Mouse (Mus musculus): ENCODE measurements at regions not wholly inside any gene's neighbourhood (a gene's known extent, or its start where the extent isn't known, plus 50 kb on each side); places are given as distances from the start of the nearest gene placed in this dataset.

GRCm38 (mm10) chr11:38021704-38022103 lies 785.9 kb upstream of the Tenm2 start:
- H3K4me3 ChIP-seq: no peak overlapping the region
- H3K27me3 ChIP-seq (ENCODE audit: control insufficient read depth, insufficient read depth, insufficient read length): no peaks in the 10 kb centered on the region
- H3K79me2 ChIP-seq (ENCODE audit: control insufficient read depth, insufficient read depth): no peaks in the 10 kb centered on the region
- no peak for TF ChIP-seq E2F4 (IDR thresholded peaks at IDR 0.05; ENCODE audit: insufficient read depth)
- TF ChIP-seq SRF (IDR thresholded peaks at IDR 0.05; ENCODE audit: control insufficient read depth, insufficient read length, low read depth): no peak
- TF ChIP-seq USF1 (IDR thresholded peaks at IDR 0.05; ENCODE audit: low read depth): no peak
- TF ChIP-seq MYOG (IDR thresholded peaks at IDR 0.05; ENCODE audit: control insufficient read depth in 1 of 3, insufficient read depth in 1 of 3, insufficient read length in 2 of 3, low read depth in 2 of 3): no peak
- TF ChIP-seq POLR2AphosphoS2 (IDR thresholded peaks at IDR 0.05; ENCODE audit: insufficient read length, low read depth): no peak
- TF ChIP-seq TCF3 (IDR thresholded peaks at IDR 0.05; ENCODE audit: insufficient read length, low read depth): no peak
- no peak for TF ChIP-seq TCF12 (IDR thresholded peaks at IDR 0.05; ENCODE audit: insufficient read depth, poor library complexity, severe bottlenecking)
- H3K4me2 ChIP-seq (ENCODE audit: low read depth): no peak overlapping the region
- no peaks in the 10 kb centered on the region for H3K36me3 ChIP-seq (ENCODE audit: control insufficient read depth, insufficient read depth)
- no peak overlapping the region for H3ac ChIP-seq (ENCODE audit: control insufficient read depth, insufficient read length)

GRCm38 (mm10) chr11:37978131-37978530 lies 742.4 kb upstream of the Tenm2 start:
- no peak overlapping the region for H3K4me3 ChIP-seq
- no peak overlapping the region for H3ac ChIP-seq (ENCODE audit: control insufficient read depth, insufficient read length)
- no peak overlapping the region for H3K4me2 ChIP-seq (ENCODE audit: low read depth)
- no peak for TF ChIP-seq MAX (IDR thresholded peaks at IDR 0.05; ENCODE audit: low read depth)
- no peak for TF ChIP-seq TCF3 (IDR thresholded peaks at IDR 0.05; ENCODE audit: insufficient read length, low read depth)
- no peak for TF ChIP-seq POLR2A (IDR thresholded peaks at IDR 0.05; ENCODE audit: insufficient read length, low read depth)
- TF ChIP-seq USF1 (IDR thresholded peaks at IDR 0.05; ENCODE audit: low read depth): no peak
- TF ChIP-seq E2F4 (IDR thresholded peaks at IDR 0.05; ENCODE audit: insufficient read depth): no peak
- TF ChIP-seq SRF (IDR thresholded peaks at IDR 0.05; ENCODE audit: control insufficient read depth, insufficient read length, low read depth): no peak
- no peak for TF ChIP-seq CEBPB (IDR thresholded peaks at IDR 0.05; ENCODE audit: insufficient read depth, poor library complexity, severe bottlenecking)
- no peak for TF ChIP-seq MYOD1 (IDR thresholded peaks at IDR 0.05; ENCODE audit: control insufficient read depth in 1 of 3, insufficient read length in 2 of 3, low read depth in 2 of 3)
- no peak for TF ChIP-seq TCF12 (IDR thresholded peaks at IDR 0.05; ENCODE audit: insufficient read depth, poor library complexity, severe bottlenecking)
- TF ChIP-seq REST (IDR thresholded peaks at IDR 0.05; ENCODE audit: insufficient read depth, insufficient read length): no peak
- TF ChIP-seq POLR2AphosphoS2 (IDR thresholded peaks at IDR 0.05; ENCODE audit: insufficient read length, low read depth): no peak
- TF ChIP-seq MYOG (IDR thresholded peaks at IDR 0.05; ENCODE audit: control insufficient read depth in 1 of 3, insufficient read depth in 1 of 3, insufficient read length in 2 of 3, low read depth in 2 of 3): no peak
- no peaks in the 10 kb centered on the region for H3K36me3 ChIP-seq (ENCODE audit: control insufficient read depth, insufficient read depth)
- no peaks in the 10 kb centered on the region for H3K79me2 ChIP-seq (ENCODE audit: control insufficient read depth, insufficient read depth)
- no peaks in the 10 kb centered on the region for H3K27me3 ChIP-seq (ENCODE audit: control insufficient read depth, insufficient read depth, insufficient read length)

- H3K36me3 ChIP-seq (ENCODE audit: control insufficient read depth, insufficient read depth): no peaks in the 10 kb centered on the region
- H3ac ChIP-seq (ENCODE audit: control insufficient read depth, insufficient read length): no peak overlapping the region
- H3K27me3 ChIP-seq (ENCODE audit: control insufficient read depth, insufficient read depth, insufficient read length): no peaks in the 10 kb centered on the region
- H3K79me2 ChIP-seq (ENCODE audit: control insufficient read depth, insufficient read depth): no peaks in the 10 kb centered on the region
- no peak overlapping the region for H3K4me3 ChIP-seq
- H3K4me2 ChIP-seq (ENCODE audit: low read depth): no peak overlapping the region
- TF ChIP-seq MYOG (IDR thresholded peaks at IDR 0.05; ENCODE audit: control insufficient read depth in 1 of 3, insufficient read depth in 1 of 3, insufficient read length in 2 of 3, low read depth in 2 of 3): no peak
- no peak for TF ChIP-seq MAX (IDR thresholded peaks at IDR 0.05; ENCODE audit: low read depth)
- TF ChIP-seq USF1 (IDR thresholded peaks at IDR 0.05; ENCODE audit: low read depth): no peak
- no peak for TF ChIP-seq TCF3 (IDR thresholded peaks at IDR 0.05; ENCODE audit: insufficient read length, low read depth)
- no peak for TF ChIP-seq SRF (IDR thresholded peaks at IDR 0.05; ENCODE audit: control insufficient read depth, insufficient read length, low read depth)
- no peak for TF ChIP-seq CEBPB (IDR thresholded peaks at IDR 0.05; ENCODE audit: insufficient read depth, poor library complexity, severe bottlenecking)
- TF ChIP-seq REST (IDR thresholded peaks at IDR 0.05; ENCODE audit: insufficient read depth, insufficient read length): no peak
- TF ChIP-seq TCF12 (IDR thresholded peaks at IDR 0.05; ENCODE audit: insufficient read depth, poor library complexity, severe bottlenecking): no peak
- TF ChIP-seq POLR2A (IDR thresholded peaks at IDR 0.05; ENCODE audit: insufficient read length, low read depth): no peak
- no peak for TF ChIP-seq E2F4 (IDR thresholded peaks at IDR 0.05; ENCODE audit: insufficient read depth)
- no peak for TF ChIP-seq POLR2AphosphoS2 (IDR thresholded peaks at IDR 0.05; ENCODE audit: insufficient read length, low read depth)
Observed at GRCm38 (mm10) chr11:37936439-37937134, 700.8 kb upstream of the Tenm2 start.

GRCm38 (mm10) chr11:37913161-37913560 lies 677.4 kb upstream of the Tenm2 start:
- no peaks in the 10 kb centered on the region for H3K79me2 ChIP-seq (ENCODE audit: control insufficient read depth, insufficient read depth)
- H3K27me3 ChIP-seq (ENCODE audit: control insufficient read depth, insufficient read depth, insufficient read length): no peaks in the 10 kb centered on the region
- H3K4me3 ChIP-seq: no peak overlapping the region
- no peaks in the 10 kb centered on the region for H3K36me3 ChIP-seq (ENCODE audit: control insufficient read depth, insufficient read depth)
- no peak for TF ChIP-seq MYOG (IDR thresholded peaks at IDR 0.05; ENCODE audit: control insufficient read depth in 1 of 3, insufficient read depth in 1 of 3, insufficient read length in 2 of 3, low read depth in 2 of 3)
- no peak for TF ChIP-seq CEBPB (IDR thresholded peaks at IDR 0.05; ENCODE audit: insufficient read depth, poor library complexity, severe bottlenecking)
- no peak for TF ChIP-seq TCF3 (IDR thresholded peaks at IDR 0.05; ENCODE audit: insufficient read length, low read depth)
- no peak for TF ChIP-seq POLR2A (IDR thresholded peaks at IDR 0.05; ENCODE audit: insufficient read length, low read depth)
- no peak for TF ChIP-seq MYOD1 (IDR thresholded peaks at IDR 0.05; ENCODE audit: control insufficient read depth in 1 of 3, insufficient read length in 2 of 3, low read depth in 2 of 3)
- no peak for TF ChIP-seq SRF (IDR thresholded peaks at IDR 0.05; ENCODE audit: control insufficient read depth, insufficient read length, low read depth)
- no peak overlapping the region for H3K4me2 ChIP-seq (ENCODE audit: low read depth)
- no peak overlapping the region for H3ac ChIP-seq (ENCODE audit: control insufficient read depth, insufficient read length)

- H3K79me2 ChIP-seq (ENCODE audit: control insufficient read depth, insufficient read depth): no peaks in the 10 kb centered on the region
- H3K4me3 ChIP-seq: no peak overlapping the region
- no peak overlapping the region for H3K4me2 ChIP-seq (ENCODE audit: low read depth)
- H3K27me3 ChIP-seq (ENCODE audit: control insufficient read depth, insufficient read depth, insufficient read length): no peaks in the 10 kb centered on the region
- no peaks in the 10 kb centered on the region for H3K36me3 ChIP-seq (ENCODE audit: control insufficient read depth, insufficient read depth)
- TF ChIP-seq REST (IDR thresholded peaks at IDR 0.05; ENCODE audit: insufficient read depth, insufficient read length): no peak
- TF ChIP-seq MYOD1 (IDR thresholded peaks at IDR 0.05; ENCODE audit: control insufficient read depth in 1 of 3, insufficient read length in 2 of 3, low read depth in 2 of 3): no peak
- no peak for TF ChIP-seq POLR2AphosphoS2 (IDR thresholded peaks at IDR 0.05; ENCODE audit: insufficient read length, low read depth)
- TF ChIP-seq MAX (IDR thresholded peaks at IDR 0.05; ENCODE audit: low read depth): no peak
- no peak for TF ChIP-seq SRF (IDR thresholded peaks at IDR 0.05; ENCODE audit: control insufficient read depth, insufficient read length, low read depth)
- no peak for TF ChIP-seq CEBPB (IDR thresholded peaks at IDR 0.05; ENCODE audit: insufficient read depth, poor library complexity, severe bottlenecking)
- TF ChIP-seq USF1 (IDR thresholded peaks at IDR 0.05; ENCODE audit: low read depth): no peak
- TF ChIP-seq POLR2A (IDR thresholded peaks at IDR 0.05; ENCODE audit: insufficient read length, low read depth): no peak
- no peak for TF ChIP-seq TCF3 (IDR thresholded peaks at IDR 0.05; ENCODE audit: insufficient read length, low read depth)
- H3ac ChIP-seq (ENCODE audit: control insufficient read depth, insufficient read length): no peak overlapping the region
Observed at GRCm38 (mm10) chr11:37904991-37905390, 669.2 kb upstream of the Tenm2 start.
